Mouse (Mus musculus): ENCODE data around the gene Rtp4. TPM values are rescaled to one million over a fixed set of nuclear protein-coding genes. Genes with fewer than 3 reads are reported as not detected.

Gene Rtp4
- polyA plus RNA-seq, 1 experiment, result 315 TPM

GRCm38 (mm10) chr16:23511166-23511935 is 8.7 kb upstream of the Rtp4 start:
- Histone ChIP-seq H3K4me1 (ENCODE audit: control insufficient read depth, insufficient read depth, low read length) (peaks cover 2% of the 10 kb centered on the region), H3K4me3 (ENCODE audit: insufficient read depth, low read length) (no peak overlapping the region), H3K27ac (ENCODE audit: insufficient read depth, low read depth, low read length) (no peak overlapping the region)
- TF ChIP-seq CTCF (IDR thresholded peaks at IDR 0.05; ENCODE audit: low read depth, low read length) (no peak), POLR2A (IDR thresholded peaks at IDR 0.05; ENCODE audit: borderline replicate concordance, low read depth, low read length) (no peak)

GRCm38 (mm10) chr16:23513401-23513800 is 6.7 kb upstream of the Rtp4 start:
- Histone ChIP-seq H3K27ac (ENCODE audit: insufficient read depth, low read depth, low read length) (no peak overlapping the region), H3K4me3 (ENCODE audit: insufficient read depth, low read length) (no peak overlapping the region), H3K4me1 (ENCODE audit: control insufficient read depth, insufficient read depth, low read length) (peaks cover 4% of the 10 kb centered on the region)
- TF ChIP-seq POLR2A (IDR thresholded peaks at IDR 0.05; ENCODE audit: borderline replicate concordance, low read depth, low read length) (no peak), CTCF (IDR thresholded peaks at IDR 0.05; ENCODE audit: low read depth, low read length) (no peak)

GRCm38 (mm10) chr16:23515766-23516165 is 4.3 kb upstream of the Rtp4 start:
- no peak overlapping the region for H3K4me3 ChIP-seq (ENCODE audit: insufficient read depth, low read length)
- TF ChIP-seq CTCF (IDR thresholded peaks at IDR 0.05; ENCODE audit: low read depth, low read length) (no peak), POLR2A (IDR thresholded peaks at IDR 0.05; ENCODE audit: borderline replicate concordance, low read depth, low read length) (no peak)
- H3K4me1 ChIP-seq (ENCODE audit: control insufficient read depth, insufficient read depth, low read length), result peaks cover 13% of the 10 kb centered on the region
- no peak overlapping the region for H3K27ac ChIP-seq (ENCODE audit: insufficient read depth, low read depth, low read length)

GRCm38 (mm10) chr16:23516606-23517005 is 3.5 kb upstream of the Rtp4 start:
- peaks cover 13% of the 10 kb centered on the region for H3K4me1 ChIP-seq (ENCODE audit: control insufficient read depth, insufficient read depth, low read length)
- H3K27ac ChIP-seq (ENCODE audit: insufficient read depth, low read depth, low read length), result no peak overlapping the region
- TF ChIP-seq CTCF (IDR thresholded peaks at IDR 0.05; ENCODE audit: low read depth, low read length), result no peak
- TF ChIP-seq POLR2A (IDR thresholded peaks at IDR 0.05; ENCODE audit: borderline replicate concordance, low read depth, low read length), result no peak
- H3K4me3 ChIP-seq (ENCODE audit: insufficient read depth, low read length), result no peak overlapping the region

- no peak overlapping the region for H3K4me3 ChIP-seq (ENCODE audit: insufficient read depth, low read length)
- H3K4me1 ChIP-seq (ENCODE audit: control insufficient read depth, insufficient read depth, low read length), result peaks cover 13% of the 10 kb centered on the region
- TF ChIP-seq POLR2A (IDR thresholded peaks at IDR 0.05; ENCODE audit: borderline replicate concordance, low read depth, low read length) (no peak), CTCF (IDR thresholded peaks at IDR 0.05; ENCODE audit: low read depth, low read length) (no peak)
- no peak overlapping the region for H3K27ac ChIP-seq (ENCODE audit: insufficient read depth, low read depth, low read length)
Measured at GRCm38 (mm10) chr16:23517230-23517629, 2.9 kb upstream of the Rtp4 start.

- Histone ChIP-seq H3K4me1 (ENCODE audit: control insufficient read depth, insufficient read depth, low read length) (peaks cover 13% of the 10 kb centered on the region), H3K27ac (ENCODE audit: insufficient read depth, low read depth, low read length) (no peak overlapping the region), H3K4me3 (ENCODE audit: insufficient read depth, low read length) (no peak overlapping the region)
- TF ChIP-seq POLR2A (IDR thresholded peaks at IDR 0.05; ENCODE audit: borderline replicate concordance, low read depth, low read length), result no peak
- no peak for TF ChIP-seq CTCF (IDR thresholded peaks at IDR 0.05; ENCODE audit: low read depth, low read length)
Measured at GRCm38 (mm10) chr16:23517754-23518566, 2.1 kb upstream of the Rtp4 start.

- Histone ChIP-seq H3K27ac (ENCODE audit: insufficient read depth, low read depth, low read length) (no peak overlapping the region), H3K4me1 (ENCODE audit: control insufficient read depth, insufficient read depth, low read length) (peaks cover 13% of the 10 kb centered on the region), H3K4me3 (ENCODE audit: insufficient read depth, low read length) (no peak overlapping the region)
- TF ChIP-seq CTCF (IDR thresholded peaks at IDR 0.05; ENCODE audit: low read depth, low read length) (no peak), POLR2A (IDR thresholded peaks at IDR 0.05; ENCODE audit: borderline replicate concordance, low read depth, low read length) (no peak)
Measured at GRCm38 (mm10) chr16:23518567-23519369, 1.3 kb upstream of the Rtp4 start.

- peaks cover 13% of the 10 kb centered on the region for H3K4me1 ChIP-seq (ENCODE audit: control insufficient read depth, insufficient read depth, low read length)
- no peak overlapping the region for H3K4me3 ChIP-seq (ENCODE audit: insufficient read depth, low read length)
- no peak overlapping the region for H3K27ac ChIP-seq (ENCODE audit: insufficient read depth, low read depth, low read length)
- TF ChIP-seq CTCF (IDR thresholded peaks at IDR 0.05; ENCODE audit: low read depth, low read length), result no peak
Measured at GRCm38 (mm10) chr16:23519771-23520170, 320 bp upstream of the Rtp4 start.

GRCm38 (mm10) chr16:23521092-23521491 is 1.0 kb downstream of the Rtp4 start:
- Histone ChIP-seq H3K4me1 (ENCODE audit: control insufficient read depth, insufficient read depth, low read length) (peaks cover 13% of the 10 kb centered on the region), H3K27ac (ENCODE audit: insufficient read depth, low read depth, low read length) (no peak overlapping the region), H3K4me3 (ENCODE audit: insufficient read depth, low read length) (no peak overlapping the region)
- TF ChIP-seq POLR2A (IDR thresholded peaks at IDR 0.05; ENCODE audit: borderline replicate concordance, low read depth, low read length) (no peak), CTCF (IDR thresholded peaks at IDR 0.05; ENCODE audit: low read depth, low read length) (no peak)
